Mouse (Mus musculus): ENCODE measurements around the gene Gcgr.

Gene Gcgr

GRCm38 (mm10) chr11:120530085-120530964, at the start of gene Gcgr:
Gene Gcgr, plus strand, starts transcription at chr11:120530699.
- peak; percentile 69 for DNase-seq

GRCm38 (mm10) chr11:120483448-120483934, 47.0 kb upstream of the Gcgr start:
- no peak for DNase-seq

- DNase-seq, result peak; percentile 100
These were observed 46.1 kb upstream of the Gcgr start, which contains the start of gene Mrpl12 for GRCm38 (mm10) chr11:120484265-120484981. Gene Mrpl12, plus strand, starts transcription at chr11:120484613.

GRCm38 (mm10) chr11:120485251-120485650, 45.2 kb upstream of the Gcgr start:
- DNase-seq, result no peak

GRCm38 (mm10) chr11:120488516-120488915, 42.0 kb upstream of the Gcgr start:
- DNase-seq, result no peak

GRCm38 (mm10) chr11:120489054-120489761, 41.3 kb upstream of the Gcgr start:
- DNase-seq, result peak; percentile 83

GRCm38 (mm10) chr11:120490291-120491046, 40.0 kb upstream of the Gcgr start:
- DNase-seq, result no peak

GRCm38 (mm10) chr11:120491317-120492023, 39.0 kb upstream of the Gcgr start, which contains the start of gene Slc25a10:
Gene Slc25a10, plus strand, starts transcription at chr11:120491840.
- peak; percentile 97 for DNase-seq

GRCm38 (mm10) chr11:120492024-120492877, 38.2 kb upstream of the Gcgr start:
- DNase-seq, result peak; percentile 60

GRCm38 (mm10) chr11:120492878-120493203, 37.7 kb upstream of the Gcgr start:
- DNase-seq, result no peak

- no peak for DNase-seq
These were observed 37.1 kb upstream of the Gcgr start for GRCm38 (mm10) chr11:120493351-120493750.

- no peak for DNase-seq
These were observed 36.6 kb upstream of the Gcgr start for GRCm38 (mm10) chr11:120493911-120494310.

GRCm38 (mm10) chr11:120497436-120497835, 33.1 kb upstream of the Gcgr start:
- no peak for DNase-seq

- no peak for DNase-seq
These were observed 32.3 kb upstream of the Gcgr start for GRCm38 (mm10) chr11:120498226-120498625.

- DNase-seq, result no peak
These were observed 31.6 kb upstream of the Gcgr start for GRCm38 (mm10) chr11:120498891-120499290.

GRCm38 (mm10) chr11:120499894-120500293, 30.6 kb upstream of the Gcgr start:
- no peak for DNase-seq

GRCm38 (mm10) chr11:120500357-120500756, 30.1 kb upstream of the Gcgr start:
- DNase-seq, result no peak

GRCm38 (mm10) chr11:120501018-120501417, 29.5 kb upstream of the Gcgr start:
- DNase-seq, result no peak

GRCm38 (mm10) chr11:120501701-120502100, 28.8 kb upstream of the Gcgr start:
- no peak for DNase-seq

GRCm38 (mm10) chr11:120505661-120506060, 24.8 kb upstream of the Gcgr start:
- no peak for DNase-seq

GRCm38 (mm10) chr11:120506899-120507298, 23.6 kb upstream of the Gcgr start:
- peak; percentile 24 for DNase-seq
